8 mouse cellular contexts compared by ENCODE assay signal in genomic region chr9:31559506-31560225, GRCm38 (mm10).
DNase-seq lines count a peak whose midpoint lies in the region; ATAC-seq and TF ChIP-seq lines count a peak whose summit lies in the region.

No protein-coding gene starts in this region.

- peak overlapping the region; percentile 64 for H3K4me2 ChIP-seq in lung, embryonic 15.5 days

- TF ChIP-seq CTCF in cerebellum, adult 2 months (IDR thresholded peaks at IDR 0.05; ENCODE audit: borderline replicate concordance, insufficient read depth, low read depth, low read length) = peak; percentile 81

- no peaks in the 10 kb centered on the region for H3K36me3 ChIP-seq in hindbrain, embryonic 10.5 days
- no peaks in the 10 kb centered on the region for H3K36me3 ChIP-seq in lung, embryonic 15.5 days

- DNase-seq in MN1 (ENCODE audit: low spot score) = peak; percentile 11
- DNase-seq in cerebellum, adult 2 months = peak; percentile 55 to 57
- peak; percentile 78 for DNase-seq in hindbrain, embryonic 10.5 days (ENCODE audit: low spot score)
- DNase-seq in layer of hippocampus, adult 9-11 months = peak; percentile 84
- DNase-seq in ovary, postnatal 10 days (ENCODE audit: low spot score) = peak; percentile 46
- DNase-seq in thymus, postnatal 25 days = peak; percentile 49

- no peaks in the 10 kb centered on the region for H3K27me3 ChIP-seq in cerebellum, adult 2 months (ENCODE audit: control insufficient read depth, insufficient read depth, low read length)
- H3K27me3 ChIP-seq in hindbrain, embryonic 10.5 days (ENCODE audit: insufficient read depth, poor library complexity, severe bottlenecking) = peaks cover 5% of the 10 kb centered on the region
- no peaks in the 10 kb centered on the region for H3K27me3 ChIP-seq in lung, embryonic 15.5 days

- H3K4me3 ChIP-seq in cerebellum, adult 2 months (replicated peaks; ENCODE audit: insufficient read depth, low read depth, low read length) = no peak overlapping the region
- peak overlapping the region; percentile 40 for H3K4me3 ChIP-seq in hindbrain, embryonic 10.5 days
- peak overlapping the region; percentile 28 for H3K4me3 ChIP-seq in lung, embryonic 15.5 days

- no peaks in the 10 kb centered on the region for H3K4me1 ChIP-seq in cerebellum, adult 2 months (ENCODE audit: control insufficient read depth, insufficient read depth, low read length)
- peaks cover 5% of the 10 kb centered on the region for H3K4me1 ChIP-seq in hindbrain, embryonic 10.5 days (replicated peaks)
- no peaks in the 10 kb centered on the region for H3K4me1 ChIP-seq in lung, embryonic 15.5 days

- H3K9ac ChIP-seq in lung, embryonic 15.5 days = no peak overlapping the region

- WGBS in cerebellum, adult 2 months = 29% methylated on average over 18 of the region's 18 CpGs
- WGBS in hindbrain, embryonic 10.5 days = 38% methylated on average over 18 of the region's 18 CpGs
- WGBS in lung, embryonic 15.5 days = 33% methylated on average over 18 of the region's 18 CpGs

- H3K27ac ChIP-seq in cerebellum, adult 2 months (ENCODE audit: insufficient read depth, low read length) = no peak overlapping the region
- peak overlapping the region; percentile 62; the same call in 1 of the 2 replicates for H3K27ac ChIP-seq in hindbrain, embryonic 10.5 days
- no peak overlapping the region for H3K27ac ChIP-seq in lung, embryonic 15.5 days

- peak; percentile 97 for ATAC-seq in frontal cortex, adult (ENCODE audit: low TSS enrichment)
- no peak for ATAC-seq in lung, embryonic 15.5 days (ENCODE audit: borderline replicate concordance, extremely low read depth, low FRiP score, low TSS enrichment)

- H3K9me3 ChIP-seq in hindbrain, embryonic 10.5 days = no peaks in the 10 kb centered on the region
- H3K9me3 ChIP-seq in lung, embryonic 15.5 days = no peaks in the 10 kb centered on the region

- no peak for TF ChIP-seq POLR2A in cerebellum, adult 2 months (IDR thresholded peaks at IDR 0.05; ENCODE audit: borderline replicate concordance, insufficient read depth, low read length)

Comparison
In these comparisons a context has a peak if more than half of its experiments do, and no peak if none do; other contexts are left out.
1. DNase-seq: peak in every context shown above with its lines; median percentile 84 in layer of hippocampus, adult 9-11 months; 78 in hindbrain, embryonic 10.5 days; 56 in cerebellum, adult 2 months; 49 in thymus, postnatal 25 days; 46 in ovary, postnatal 10 days; 11 in MN1.